Mouse (Mus musculus) forebrain, embryonic 15.5 days (tissue): ENCODE measurements around the gene Etv3. TPM values are rescaled to one million over a fixed set of nuclear protein-coding genes. Genes with fewer than 3 reads are reported as not detected.

Source experiments
- ATAC-seq: fragments of 200-750 bp; cut with Nextera tagmentation; replicated peaks from 2 replicates; pipeline ENCODE4 v1.8.0; 2017; ENCODE audit warnings: mild to moderate bottlenecking, moderate TSS enrichment, moderate library complexity
- H3K27ac ChIP-seq: fragments of 300-500 bp; sonication (generic); replicated peaks from 2 replicates; pipeline ENCODE4 v1.5.1; 2015; ENCODE audit warnings: mild to moderate bottlenecking, inconsistent platforms
- H3K27me3 ChIP-seq: fragments of 300-500 bp; sonication (generic); 2 replicates; pipeline ENCODE4 v1.6.1; 2015; ENCODE audit warnings: inconsistent platforms
- H3K36me3 ChIP-seq: fragments of 300-500 bp; sonication (generic); 2 replicates; pipeline ENCODE4 v1.6.1; 2015; ENCODE audit warnings: mild to moderate bottlenecking, inconsistent platforms
- H3K4me1 ChIP-seq: fragments of 300-500 bp; sonication (generic); 2 replicates; pipeline ENCODE4 v1.6.1; 2015; ENCODE audit warnings: inconsistent platforms
- H3K4me2 ChIP-seq: fragments of 300-500 bp; sonication (generic); replicated peaks from 2 replicates; pipeline ENCODE4 v1.6.1; 2015; ENCODE audit warnings: mild to moderate bottlenecking, inconsistent platforms
- H3K4me3 ChIP-seq: fragments of 300-500 bp; sonication (generic); 2 replicates; pipeline ENCODE4 v1.5.1; 2015; ENCODE audit warnings: mild to moderate bottlenecking, inconsistent platforms
- H3K9ac ChIP-seq: fragments of 300-500 bp; sonication (generic); replicated peaks from 2 replicates; pipeline ENCODE4 v1.6.1; 2015; ENCODE audit warnings: mild to moderate bottlenecking, inconsistent platforms
- H3K9me3 ChIP-seq: fragments of 300-500 bp; sonication (generic); 2 replicates; pipeline ENCODE4 v1.6.1; 2016; ENCODE audit warnings: inconsistent platforms
- WGBS: fragments of 180-500 bp; shearing (Covaris S2); methylation state at CpG from one replicate; pipeline ENCODE4 v1.1.7; 2015; ENCODE audit warnings: mixed read lengths; 5-methylcytosine and 5-hydroxymethylcytosine counted together
- polyA plus RNA-seq: library from polyadenylated mRNA; unstranded; fragments of >200 nt; fragmentation: Nextera tagmentation; extraction: Ambion mirVana; gene quantifications from 2 replicates; pipeline ENCODE4 v1.2.1, GENCODE M21; 2015

Etv3 gene
- polyA plus RNA-seq, 1 experiment from 2014 or later = 11.0 TPM

DNA sequence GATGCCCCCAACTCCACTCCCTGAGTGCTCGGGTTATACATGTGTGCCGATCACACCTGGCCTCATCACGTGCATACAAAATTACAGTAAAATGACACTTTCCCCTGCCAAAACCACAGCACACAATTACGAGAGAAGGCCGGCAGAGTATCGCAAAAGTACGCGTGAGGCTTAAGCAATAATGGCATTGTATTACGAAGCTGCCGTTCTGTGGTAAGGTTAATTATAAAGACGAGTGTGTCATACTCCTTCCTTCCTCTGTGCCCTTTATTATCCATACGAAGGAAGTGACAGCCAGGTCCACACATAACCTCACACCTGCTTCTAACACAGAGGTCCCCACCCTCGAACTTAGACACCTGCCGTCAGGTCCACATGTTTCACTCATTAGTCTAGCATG, 42.3 kb downstream of the Etv3 start:
- 93% methylated on average over 14 of the region's 14 CpGs for WGBS

DNA sequence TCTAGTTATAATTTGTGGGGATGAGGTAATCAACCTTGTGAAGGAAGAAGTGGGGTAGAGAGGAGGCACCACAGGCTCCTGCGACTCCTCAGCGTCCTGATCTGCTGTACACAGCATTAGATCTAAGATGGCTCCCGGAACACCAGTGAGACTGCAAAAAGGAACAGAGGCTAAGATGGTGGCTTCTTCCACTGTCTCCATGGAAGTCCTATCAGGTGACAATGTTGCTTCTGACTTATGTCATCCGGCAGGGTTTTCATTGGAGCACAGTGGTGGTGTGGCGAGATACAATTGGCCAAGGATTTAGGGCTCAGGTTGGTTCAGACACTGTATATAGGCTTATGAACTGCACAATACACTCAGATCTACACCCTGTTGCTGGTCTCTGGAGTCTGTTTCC, 43.5 kb downstream of the Etv3 start:
- ATAC-seq = no peak
- H3K27me3 ChIP-seq = no peaks in the 10 kb centered on the region
- no peak overlapping the region for H3K27ac ChIP-seq
- H3K9me3 ChIP-seq = no peaks in the 10 kb centered on the region
- 94% methylated on average over 5 of the region's 5 CpGs for WGBS
- no peak overlapping the region for H3K9ac ChIP-seq
- H3K4me1 ChIP-seq = peaks cover 9% of the 10 kb centered on the region
- no peak overlapping the region for H3K4me2 ChIP-seq
- H3K36me3 ChIP-seq = no peaks in the 10 kb centered on the region
- no peak overlapping the region for H3K4me3 ChIP-seq

More for the DNA sequence above, 42.3 kb downstream of the Etv3 start:
- Histone ChIP-seq H3K9me3 (no peaks in the 10 kb centered on the region), H3K4me3 (no peak overlapping the region), H3K36me3 (no peaks in the 10 kb centered on the region), H3K4me2 (no peak overlapping the region), H3K4me1 (peaks cover 9% of the 10 kb centered on the region), H3K27me3 (no peaks in the 10 kb centered on the region), H3K9ac (no peak overlapping the region), H3K27ac (no peak overlapping the region)
- ATAC-seq = no peak

DNA sequence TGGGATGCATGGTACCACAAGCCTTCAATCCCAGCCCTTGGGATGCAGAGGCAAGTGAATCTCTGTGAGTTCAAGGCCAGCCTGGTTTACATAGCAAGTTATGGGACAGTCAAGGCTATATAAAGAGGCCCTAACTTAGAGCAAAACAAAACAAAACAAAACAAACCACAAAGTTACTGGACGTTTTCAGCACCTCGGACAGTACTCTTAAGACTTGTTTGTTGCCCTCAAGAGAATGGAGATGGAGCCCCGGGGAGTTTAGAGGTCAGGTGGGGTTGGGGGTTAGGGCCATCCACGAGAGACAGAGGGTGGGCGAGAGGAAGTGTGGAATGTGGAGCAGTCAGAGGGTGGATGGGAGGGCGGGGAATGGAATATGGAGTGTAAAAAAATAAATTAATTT, 50.6 kb downstream of the Etv3 start:
- 40% methylated on average over 6 of the region's 6 CpGs for WGBS
- Histone ChIP-seq H3K27ac (no peak overlapping the region), H3K4me2 (no peak overlapping the region), H3K27me3 (no peaks in the 10 kb centered on the region), H3K36me3 (no peaks in the 10 kb centered on the region), H3K9ac (no peak overlapping the region), H3K4me1 (no peaks in the 10 kb centered on the region), H3K4me3 (no peak overlapping the region), H3K9me3 (no peaks in the 10 kb centered on the region)
- ATAC-seq = no peak

DNA sequence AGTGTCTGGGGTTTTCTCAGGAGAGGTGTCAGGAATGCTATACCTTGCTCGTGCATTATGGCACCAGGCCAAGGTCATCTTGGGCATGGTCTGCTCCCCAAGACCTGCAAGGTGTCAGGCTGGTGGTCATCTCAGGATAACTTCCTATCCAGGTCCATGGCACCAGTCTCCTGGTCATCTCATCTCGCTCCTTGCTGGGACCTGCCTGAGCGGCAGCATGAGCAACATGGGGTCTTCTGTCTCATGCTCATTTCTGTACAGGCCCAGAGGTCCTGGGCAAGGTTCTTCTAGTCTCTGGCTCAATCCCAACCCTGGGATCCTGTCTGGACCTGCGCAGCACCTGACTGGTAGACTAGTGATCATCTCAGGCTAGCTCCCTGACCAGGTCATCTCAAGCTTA, 57.1 kb downstream of the Etv3 start:
- ATAC-seq = no peak
- no peak overlapping the region for H3K9ac ChIP-seq
- H3K9me3 ChIP-seq = no peaks in the 10 kb centered on the region
- 95% methylated on average over 4 of the region's 4 CpGs for WGBS
- H3K4me3 ChIP-seq = no peak overlapping the region
- H3K4me2 ChIP-seq = no peak overlapping the region
- H3K4me1 ChIP-seq = no peaks in the 10 kb centered on the region
- no peaks in the 10 kb centered on the region for H3K27me3 ChIP-seq
- H3K36me3 ChIP-seq = no peaks in the 10 kb centered on the region
- no peak overlapping the region for H3K27ac ChIP-seq

Other genes with a start within 250 kb of the Etv3 start
- gene Cd5l, start 167.5 kb upstream of the Etv3 start, polyA plus RNA-seq = 0.10 TPM in 1 of 2 replicates, not detected in the other
- not detected in 2 replicates for gene Fcrl1, start 149.0 kb upstream of the Etv3 start, polyA plus RNA-seq
- gene Fcrl5, start 89.6 kb upstream of the Etv3 start, polyA plus RNA-seq = not detected in 2 replicates
- gene Arhgef11, start 92.2 kb downstream of the Etv3 start, polyA plus RNA-seq = 22.7 and 23.6 TPM in 2 replicates
- 0.61 and 1.2 TPM in 2 replicates for gene Lrrc71, start 223.2 kb downstream of the Etv3 start, polyA plus RNA-seq